Mouse (Mus musculus) embryonic facial prominence, embryonic 14.5 days (tissue): Measurements from ENCODE around the gene Wdsub1. TPM values are rescaled to one million over a fixed set of nuclear protein-coding genes. Genes with fewer than 3 reads are reported as not detected.

Source experiments
- ATAC-seq: fragments of 200-750 bp; cut with Nextera tagmentation; 2 replicates; pipeline ENCODE4 v1.8.0; 2017; ENCODE audit warnings: low read depth, moderate number of reproducible peaks, moderate TSS enrichment
- DNase-seq: peaks from one replicate; pipeline ENCODE4 v3.0.0-alpha.2; 2015; ENCODE audit warnings: low spot score
- H3K27ac ChIP-seq: fragments of 300-500 bp; sonication (generic); replicated peaks from 2 replicates; pipeline ENCODE4 v1.5.1; 2014; ENCODE audit warnings: low read depth, mild to moderate bottlenecking, low read length, moderate library complexity
- H3K27me3 ChIP-seq: fragments of 300-500 bp; sonication (generic); replicated peaks from 2 replicates; pipeline ENCODE4 v1.6.1; 2014; ENCODE audit warnings: low read length; ENCODE audit not compliant: control insufficient read depth, insufficient read depth
- H3K36me3 ChIP-seq: fragments of 300-500 bp; sonication (generic); 2 replicates; pipeline ENCODE4 v1.6.1; 2014; ENCODE audit warnings: low read length, mixed read lengths; ENCODE audit not compliant: control insufficient read depth, insufficient read depth
- H3K4me1 ChIP-seq: fragments of 300-500 bp; sonication (generic); 2 replicates; pipeline ENCODE4 v1.6.1; 2014; ENCODE audit warnings: antibody characterized with exemption, low read length; ENCODE audit not compliant: control insufficient read depth, insufficient read depth
- H3K4me2 ChIP-seq: fragments of 300-500 bp; sonication (generic); 2 replicates; pipeline ENCODE4 v1.6.1; 2014; ENCODE audit warnings: low read depth, mild to moderate bottlenecking, low read length, moderate library complexity, mixed read lengths
- H3K4me3 ChIP-seq: fragments of 300-500 bp; sonication (generic); 2 replicates; pipeline ENCODE4 v1.5.1; 2014; ENCODE audit warnings: low read depth, mild to moderate bottlenecking, low read length
- H3K9ac ChIP-seq: fragments of 300-500 bp; sonication (generic); 2 replicates; pipeline ENCODE4 v1.6.1; 2014; ENCODE audit warnings: low read depth, mild to moderate bottlenecking, low read length, moderate library complexity, mixed read lengths
- H3K9me3 ChIP-seq: fragments of 300-500 bp; sonication (generic); 2 replicates; pipeline ENCODE4 v1.6.1; 2016; ENCODE audit warnings: low read length; ENCODE audit not compliant: control insufficient read depth
- WGBS: fragments of 180-500 bp; shearing (Covaris S2); extraction: QIAGEN DNeasy Blood & Tissue Kit; methylation state at CpG from one replicate; pipeline ENCODE4 v1.1.7; 2014; 5-methylcytosine and 5-hydroxymethylcytosine counted together
- polyA plus RNA-seq: library from polyadenylated mRNA; unstranded; fragments of >200 nt; fragmentation: Nextera tagmentation; extraction: Ambion mirVana; gene quantifications from 2 replicates; pipeline ENCODE4 v1.2.1, GENCODE M21; 2014

Gene Wdsub1
- polyA plus RNA-seq, 1 experiment from 2014 or later: 29.1 TPM

DNA sequence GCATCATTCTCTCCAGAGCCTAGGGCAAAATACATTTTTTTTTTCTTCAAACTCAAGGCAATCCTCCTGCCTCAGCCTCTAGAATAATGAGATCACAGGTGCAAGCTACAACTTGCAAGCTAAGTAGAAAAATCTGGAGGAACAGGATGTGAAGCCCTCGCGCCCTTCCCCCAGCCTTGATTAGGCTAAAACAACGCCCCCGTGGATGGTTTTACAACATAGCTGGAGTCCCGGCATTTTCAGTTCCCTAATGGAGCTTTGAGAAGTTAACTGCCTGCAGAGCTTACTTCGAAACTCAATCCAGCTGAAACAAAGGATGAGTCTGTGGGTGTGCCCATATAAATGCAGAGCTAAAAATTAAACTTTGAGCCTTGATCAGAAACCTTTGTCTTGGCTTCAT, 7.3 kb upstream of the Wdsub1 start:
- 83% methylated on average over 6 of the region's 6 CpGs for WGBS

DNA sequence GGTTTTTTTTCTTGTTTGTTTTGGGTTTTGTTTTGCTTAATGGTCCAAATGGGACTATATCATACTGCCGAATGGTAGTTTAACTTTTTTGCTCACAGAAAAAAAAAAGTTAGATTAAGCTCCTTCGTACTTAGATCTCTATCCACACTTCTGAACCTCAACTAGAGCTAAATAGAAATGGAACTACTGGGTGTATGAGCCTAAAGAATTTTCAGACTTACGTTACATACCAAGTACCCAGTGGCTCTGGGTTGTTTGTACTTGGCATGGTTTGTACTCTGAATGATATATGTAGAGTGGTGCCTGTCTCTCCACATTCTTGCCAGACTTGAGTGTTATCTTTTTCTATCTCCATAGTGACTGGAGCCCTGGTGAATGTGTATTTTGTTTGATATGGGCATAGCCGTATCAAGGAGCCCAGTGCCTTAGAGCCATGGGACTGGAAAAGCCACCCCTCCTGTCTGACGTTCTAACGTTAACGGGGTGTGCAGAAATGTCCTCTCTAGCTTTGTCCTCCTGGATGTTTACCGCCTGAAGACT, 421 bp upstream of the Wdsub1 start:
- DNase-seq: no peak
- peaks cover 3% of the 10 kb centered on the region; the same call in 1 of the 2 replicates for H3K36me3 ChIP-seq
- WGBS: 70% methylated on average over 8 of the region's 8 CpGs

More for the DNA sequence above, 7.3 kb upstream of the Wdsub1 start:
- Histone ChIP-seq H3K27ac (no peak overlapping the region), H3K27me3 (no peaks in the 10 kb centered on the region), H3K4me2 (no peak overlapping the region), H3K36me3 (peaks cover 8% of the 10 kb centered on the region; the same call in 1 of the 2 replicates), H3K4me3 (no peak overlapping the region), H3K4me1 (no peaks in the 10 kb centered on the region), H3K9ac (no peak overlapping the region), H3K9me3 (no peaks in the 10 kb centered on the region)
- DNase-seq (no peak), ATAC-seq (no peak)

DNA sequence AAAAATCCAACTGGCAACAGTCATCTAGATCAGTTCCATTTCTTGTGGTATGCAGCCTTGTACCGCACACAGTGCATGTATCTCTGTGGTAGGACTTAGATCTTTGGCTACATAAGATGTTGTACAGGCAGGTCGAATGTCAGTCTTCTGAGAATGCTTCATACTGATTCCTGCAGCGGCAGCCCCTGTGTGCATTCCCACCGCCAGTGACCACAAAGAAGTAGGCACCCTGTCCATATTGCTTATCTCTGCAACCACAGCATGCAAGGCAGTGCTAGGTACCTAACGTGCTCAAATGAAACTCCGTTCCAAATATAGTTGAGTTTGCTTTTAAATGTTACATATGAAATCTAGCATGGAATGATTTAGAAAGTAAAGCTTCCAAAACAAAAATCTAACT, 987 bp downstream of the Wdsub1 start:
- WGBS: 62% methylated on average over 6 of the region's 6 CpGs
- Histone ChIP-seq H3K9me3 (no peaks in the 10 kb centered on the region), H3K4me1 (0 out of 2 replicates have a peak, but pooled peaks cover 3% of the 10 kb centered on the region), H3K27ac (0 out of 2 replicates have a peak overlapping the region, but pooled peaks have one; percentile 83), H3K4me3 (peak overlapping the region; percentile 83), H3K27me3 (no peaks in the 10 kb centered on the region), H3K36me3 (peaks cover 13% of the 10 kb centered on the region), H3K9ac (peak overlapping the region; percentile 86; the same call in 1 of the 2 replicates), H3K4me2 (peak overlapping the region; percentile 63)
- DNase-seq (peak; percentile 22), ATAC-seq (no peak)

More for the DNA sequence above, 421 bp upstream of the Wdsub1 start:
- H3K4me3 ChIP-seq: peak overlapping the region; percentile 83
- ATAC-seq: peak; percentile 8; the same call in 1 of the 2 replicates
- H3K27me3 ChIP-seq: no peaks in the 10 kb centered on the region
- no peaks in the 10 kb centered on the region for H3K9me3 ChIP-seq
- peak overlapping the region; percentile 63 for H3K4me2 ChIP-seq
- 0 out of 2 replicates have a peak, but pooled peaks cover 3% of the 10 kb centered on the region for H3K4me1 ChIP-seq
- H3K9ac ChIP-seq: peak overlapping the region; percentile 86
- no peak overlapping the region for H3K27ac ChIP-seq

DNA sequence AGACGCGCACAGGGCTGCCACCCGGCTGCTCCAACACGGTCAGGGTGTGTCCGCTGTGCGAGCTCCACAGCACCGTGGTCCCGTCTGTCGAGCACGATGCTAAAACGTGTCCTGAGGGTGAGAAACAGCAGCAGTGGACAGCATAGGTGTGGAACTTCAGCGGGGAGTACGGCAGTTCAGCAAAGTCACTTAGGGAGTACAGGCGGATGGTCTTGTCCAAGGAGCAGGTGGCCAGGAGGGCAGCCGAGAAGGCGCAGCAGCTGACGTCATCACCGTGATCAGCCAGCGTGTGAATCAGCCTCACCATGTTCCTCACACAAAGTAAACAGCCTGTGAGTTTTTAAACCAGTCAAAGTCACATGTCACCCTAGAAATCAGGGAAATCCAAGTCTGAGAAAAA, 4.2 kb downstream of the Wdsub1 start:
- H3K9ac ChIP-seq: no peak overlapping the region
- H3K9me3 ChIP-seq: no peaks in the 10 kb centered on the region
- H3K4me1 ChIP-seq: 0 out of 2 replicates have a peak, but pooled peaks cover 3% of the 10 kb centered on the region
- H3K36me3 ChIP-seq: peaks cover 29% of the 10 kb centered on the region
- no peak for DNase-seq
- no peak overlapping the region for H3K4me3 ChIP-seq
- ATAC-seq: no peak
- no peaks in the 10 kb centered on the region for H3K27me3 ChIP-seq
- no peak overlapping the region for H3K27ac ChIP-seq
- 77% methylated on average over 19 of the region's 19 CpGs for WGBS
- no peak overlapping the region for H3K4me2 ChIP-seq

DNA sequence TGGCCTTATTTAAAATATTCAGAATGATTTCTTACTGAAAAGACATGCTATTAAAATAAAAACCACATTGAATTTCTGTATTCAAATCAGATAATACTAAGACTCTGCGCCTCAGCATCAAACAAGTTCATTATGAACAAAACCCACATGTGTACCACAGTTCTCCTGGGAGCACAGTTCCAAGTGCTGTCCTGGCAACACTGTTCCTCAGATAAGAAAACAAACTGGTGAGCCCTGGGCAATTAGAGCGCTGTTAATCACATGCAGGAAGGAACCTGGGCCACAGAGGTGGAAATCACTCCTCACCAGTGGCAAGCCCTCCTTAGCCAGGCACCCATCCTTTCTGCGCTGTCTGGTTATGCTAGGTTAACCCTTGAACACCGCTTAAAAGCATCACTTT, 5.1 kb downstream of the Wdsub1 start:
- Histone ChIP-seq H3K9me3 (no peaks in the 10 kb centered on the region), H3K4me1 (no peaks in the 10 kb centered on the region), H3K4me2 (no peak overlapping the region), H3K27me3 (no peaks in the 10 kb centered on the region), H3K9ac (no peak overlapping the region), H3K4me3 (no peak overlapping the region), H3K36me3 (peaks cover 37% of the 10 kb centered on the region), H3K27ac (no peak overlapping the region)
- WGBS: 57% methylated on average over 4 of the region's 4 CpGs
- peak; percentile 50 for DNase-seq
- ATAC-seq: peak; percentile 52; the same call in 1 of the 2 replicates

DNA sequence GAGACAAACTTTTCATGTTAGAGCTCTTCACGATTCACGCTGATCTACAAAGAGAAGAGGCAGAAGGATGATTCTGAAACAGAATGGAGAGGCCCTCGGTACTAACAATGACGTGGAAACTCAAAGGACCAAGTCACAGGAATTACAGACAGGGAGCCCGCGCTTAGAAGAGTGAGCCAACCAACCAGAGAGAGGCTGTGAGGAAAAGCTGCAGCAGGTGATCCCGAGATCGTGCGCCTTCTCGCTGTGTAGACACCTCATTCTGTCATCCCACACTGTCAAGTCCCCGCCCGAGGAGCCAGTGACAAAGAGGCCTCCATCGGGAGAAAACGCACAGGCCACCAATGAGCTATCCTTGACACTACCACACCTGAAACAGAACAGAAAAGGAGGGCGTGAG, 5.9 kb downstream of the Wdsub1 start:
- no peak overlapping the region for H3K4me2 ChIP-seq
- ATAC-seq (no peak), DNase-seq (no peak)
- peaks cover 45% of the 10 kb centered on the region for H3K36me3 ChIP-seq
- no peak overlapping the region for H3K27ac ChIP-seq
- H3K4me1 ChIP-seq: no peaks in the 10 kb centered on the region
- H3K4me3 ChIP-seq: no peak overlapping the region
- H3K9ac ChIP-seq: no peak overlapping the region
- no peaks in the 10 kb centered on the region for H3K9me3 ChIP-seq
- 89% methylated on average over 15 of the region's 15 CpGs for WGBS
- H3K27me3 ChIP-seq: no peaks in the 10 kb centered on the region

DNA sequence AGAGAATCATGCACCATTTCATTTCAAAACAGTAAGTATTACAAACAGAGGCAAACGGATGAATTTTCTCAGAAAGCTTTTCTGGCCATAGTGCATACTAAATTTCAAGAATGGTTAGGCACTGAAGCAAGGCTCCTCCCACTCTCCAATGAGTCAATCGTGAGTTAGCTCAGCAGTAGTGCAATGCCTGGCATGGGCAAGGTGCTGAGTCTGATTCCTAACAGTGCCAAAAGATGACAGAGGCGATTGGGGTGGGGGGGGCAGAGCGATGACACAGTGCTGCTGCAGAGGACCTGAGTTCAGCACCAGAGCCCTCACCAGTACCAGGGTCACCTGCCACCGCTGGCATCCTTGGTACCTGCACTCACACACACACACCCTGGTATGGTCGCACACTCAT, 11.9 kb downstream of the Wdsub1 start:
- ATAC-seq (no peak), DNase-seq (no peak)
- 81% methylated on average over 6 of the region's 6 CpGs for WGBS
- Histone ChIP-seq H3K27ac (no peak overlapping the region), H3K9ac (no peak overlapping the region), H3K4me3 (no peak overlapping the region), H3K4me2 (no peak overlapping the region), H3K36me3 (peaks cover 31% of the 10 kb centered on the region), H3K4me1 (no peaks in the 10 kb centered on the region), H3K9me3 (no peaks in the 10 kb centered on the region), H3K27me3 (no peaks in the 10 kb centered on the region)

DNA sequence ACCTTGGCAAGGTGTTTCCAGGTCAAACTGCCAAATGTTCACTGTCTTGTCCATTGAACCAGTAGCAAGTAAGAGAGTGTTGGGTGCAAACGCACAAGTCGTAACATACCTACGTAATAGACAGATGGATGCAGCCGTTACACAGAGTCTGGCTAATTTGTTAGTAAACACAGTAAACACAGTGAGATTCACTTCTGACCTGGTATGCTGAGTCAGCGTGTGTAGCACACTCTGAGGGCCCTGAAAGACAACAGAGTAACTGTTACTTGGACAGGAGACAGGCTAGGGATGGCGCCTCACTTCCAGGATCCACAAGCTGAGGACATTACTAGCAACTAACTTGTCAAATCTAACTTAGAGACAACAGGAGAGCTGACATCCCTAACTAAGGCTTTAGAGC, 19.8 kb downstream of the Wdsub1 start:
- Histone ChIP-seq H3K4me1 (no peaks in the 10 kb centered on the region), H3K9ac (no peak overlapping the region), H3K36me3 (peaks cover 51% of the 10 kb centered on the region), H3K4me2 (no peak overlapping the region), H3K27me3 (no peaks in the 10 kb centered on the region), H3K4me3 (no peak overlapping the region), H3K9me3 (no peaks in the 10 kb centered on the region), H3K27ac (no peak overlapping the region)
- no peak for ATAC-seq
- DNase-seq: no peak
- WGBS: 88% methylated on average over 6 of the region's 6 CpGs

DNA sequence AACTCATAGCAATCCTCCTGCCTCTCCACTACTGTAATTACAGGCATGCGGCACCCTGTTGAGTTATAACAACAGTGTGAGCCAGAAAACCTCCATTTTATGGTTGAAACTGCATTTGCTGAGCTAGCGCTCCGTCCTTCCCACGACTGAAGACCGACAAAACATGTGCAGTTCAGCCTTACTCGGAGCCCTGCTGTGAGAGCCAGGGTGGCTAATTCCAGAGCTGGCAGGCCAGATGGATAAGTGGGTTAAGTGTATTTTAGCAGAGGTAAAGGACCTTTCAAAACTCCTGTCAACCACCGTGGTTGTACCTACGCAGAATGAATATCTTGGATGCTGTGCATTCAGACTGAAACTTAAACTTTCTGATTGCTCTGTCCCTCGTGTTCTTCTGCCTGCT, 28.0 kb downstream of the Wdsub1 start:
- Histone ChIP-seq H3K9me3 (no peaks in the 10 kb centered on the region), H3K27ac (no peak overlapping the region)
- no peak for ATAC-seq

More for the DNA sequence above, 28.0 kb downstream of the Wdsub1 start:
- H3K4me3 ChIP-seq: no peak overlapping the region
- WGBS: 77% methylated on average over 9 of the region's 9 CpGs
- H3K36me3 ChIP-seq: peaks cover 41% of the 10 kb centered on the region
- no peak overlapping the region for H3K4me2 ChIP-seq
- H3K27me3 ChIP-seq: no peaks in the 10 kb centered on the region
- no peak overlapping the region for H3K9ac ChIP-seq
- H3K4me1 ChIP-seq: no peaks in the 10 kb centered on the region
- DNase-seq: no peak
